Mouse (Mus musculus) midbrain, embryonic 14.5 days (tissue): Measurements from ENCODE around the gene Fkbp2. TPM values are rescaled to one million over a fixed set of nuclear protein-coding genes. Genes with fewer than 3 reads are reported as not detected.

Source experiments
- ATAC-seq: fragments of 200-750 bp; cut with Nextera tagmentation; 2 replicates; pipeline ENCODE4 v1.8.0; 2017; ENCODE audit warnings: moderate number of reproducible peaks, moderate library complexity; ENCODE audit not compliant: low FRiP score, low TSS enrichment
- DNase-seq: peaks from one replicate; pipeline ENCODE4 v3.0.0-alpha.2; 2015
- H3K27ac ChIP-seq: fragments of 300-500 bp; sonication (generic); replicated peaks from 2 replicates; pipeline ENCODE4 v1.5.1; 2014; ENCODE audit warnings: mild to moderate bottlenecking, low read depth, low read length, moderate library complexity
- H3K27me3 ChIP-seq: fragments of 300-500 bp; sonication (generic); 2 replicates; pipeline ENCODE4 v1.6.1; 2014; ENCODE audit warnings: low read length, control low read depth, mixed read lengths; ENCODE audit not compliant: control insufficient read depth, insufficient read depth
- H3K36me3 ChIP-seq: fragments of 300-500 bp; sonication (generic); 2 replicates; pipeline ENCODE4 v1.6.1; 2014; ENCODE audit warnings: low read length, control low read depth; ENCODE audit not compliant: control insufficient read depth, insufficient read depth
- H3K4me1 ChIP-seq: fragments of 300-500 bp; sonication (generic); 2 replicates; pipeline ENCODE4 v1.6.1; 2014; ENCODE audit warnings: mild to moderate bottlenecking, antibody characterized with exemption, low read length, control low read depth; ENCODE audit not compliant: control insufficient read depth, insufficient read depth
- H3K4me2 ChIP-seq: fragments of 300-500 bp; sonication (generic); 2 replicates; pipeline ENCODE4 v1.6.1; 2014; ENCODE audit warnings: mild to moderate bottlenecking, low read length, moderate library complexity
- H3K4me3 ChIP-seq: fragments of 300-500 bp; sonication (generic); replicated peaks from 2 replicates; pipeline ENCODE4 v1.5.1; 2014; ENCODE audit warnings: low read depth, low read length
- H3K9ac ChIP-seq: fragments of 300-500 bp; sonication (generic); replicated peaks from 2 replicates; pipeline ENCODE4 v1.6.1; 2014; ENCODE audit warnings: mild to moderate bottlenecking, low read length, moderate library complexity
- H3K9me3 ChIP-seq: fragments of 300-500 bp; sonication (generic); 2 replicates; pipeline ENCODE4 v1.6.1; 2016; ENCODE audit warnings: low read length, control low read depth, mixed read lengths; ENCODE audit not compliant: control insufficient read depth
- WGBS: fragments of 180-500 bp; shearing (Covaris S2); extraction: QIAGEN DNeasy Blood & Tissue Kit; methylation state at CpG from one replicate; pipeline ENCODE4 v1.1.7; 2014; 5-methylcytosine and 5-hydroxymethylcytosine counted together
- polyA plus RNA-seq: library from polyadenylated mRNA; unstranded; fragments of >200 nt; fragmentation: Nextera tagmentation; extraction: Ambion mirVana; gene quantifications from 2 replicates; pipeline ENCODE4 v1.2.1, GENCODE M21; 2014

Fkbp2 gene
- polyA plus RNA-seq, 1 experiment from 2014 or later = 73.8 TPM

- Histone ChIP-seq H3K36me3 (0 out of 2 replicates have a peak, but pooled peaks cover under 1% of the 10 kb centered on the region), H3K27me3 (no peaks in the 10 kb centered on the region), H3K4me2 (no peak overlapping the region), H3K27ac (no peak overlapping the region), H3K9me3 (no peaks in the 10 kb centered on the region), H3K4me1 (no peaks in the 10 kb centered on the region), H3K4me3 (no peak overlapping the region), H3K9ac (no peak overlapping the region)
- DNase-seq (no peak), ATAC-seq (no peak)
- 81% methylated on average over 4 of the region's 4 CpGs for WGBS
Measured at GRCm38 (mm10) chr19:7012426-7012825, 32.1 kb upstream of the Fkbp2 start.

GRCm38 (mm10) chr19:7006892-7007593, 26.7 kb upstream of the Fkbp2 start:
- H3K4me1 ChIP-seq = no peaks in the 10 kb centered on the region
- H3K9ac ChIP-seq = no peak overlapping the region
- H3K27ac ChIP-seq = no peak overlapping the region
- DNase-seq (no peak), ATAC-seq (no peak)
- H3K9me3 ChIP-seq = no peaks in the 10 kb centered on the region
- H3K4me2 ChIP-seq = no peak overlapping the region
- no peak overlapping the region for H3K4me3 ChIP-seq
- no peaks in the 10 kb centered on the region for H3K36me3 ChIP-seq
- 89% methylated on average over 9 of the region's 9 CpGs for WGBS
- H3K27me3 ChIP-seq = no peaks in the 10 kb centered on the region

DNA sequence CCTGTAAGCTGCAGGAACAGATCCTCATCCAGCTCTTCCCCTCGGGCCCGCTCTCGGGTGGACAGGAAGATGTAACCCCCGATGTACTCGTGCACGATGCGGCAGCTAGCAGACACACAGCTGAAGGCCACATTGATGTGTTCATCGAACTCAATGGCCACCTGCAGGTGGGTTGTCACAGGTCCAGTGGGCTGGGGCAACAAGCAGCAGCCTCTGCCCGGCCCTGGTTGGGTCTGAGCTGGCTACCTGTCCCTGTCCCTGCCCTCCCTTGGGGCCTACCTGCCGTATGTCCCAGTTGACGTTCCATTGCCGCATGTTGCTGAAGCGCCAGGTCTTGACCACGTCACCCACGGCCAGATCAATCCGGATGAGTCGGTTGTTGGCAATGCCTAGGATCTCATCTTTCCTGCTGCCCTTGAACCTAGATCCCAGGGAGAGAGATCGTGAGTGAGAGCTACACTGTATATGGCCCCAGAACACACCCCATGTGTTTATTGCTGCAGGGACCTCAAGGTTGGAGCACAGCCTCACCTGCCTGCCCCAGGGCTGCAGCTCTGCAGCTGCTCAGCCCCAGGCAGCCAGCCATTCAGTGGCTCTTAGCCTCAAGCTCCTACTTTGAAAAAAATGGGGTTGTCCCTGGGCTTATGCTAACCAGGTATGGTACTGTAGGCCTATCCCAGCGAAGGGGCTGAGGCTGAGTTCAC, 19.2 kb upstream of the Fkbp2 start:
- peaks cover 22% of the 10 kb centered on the region for H3K4me1 ChIP-seq
- 96% methylated on average over 19 of the region's 19 CpGs for WGBS
- H3K4me3 ChIP-seq = no peak overlapping the region
- H3K9ac ChIP-seq = no peak overlapping the region
- no peak overlapping the region for H3K4me2 ChIP-seq
- H3K9me3 ChIP-seq = no peaks in the 10 kb centered on the region
- H3K27ac ChIP-seq = no peak overlapping the region
- DNase-seq = no peak
- H3K36me3 ChIP-seq = peaks cover 22% of the 10 kb centered on the region
- ATAC-seq = no peak
- H3K27me3 ChIP-seq = no peaks in the 10 kb centered on the region

GRCm38 (mm10) chr19:6997721-6998290, 17.5 kb upstream of the Fkbp2 start:
- DNase-seq (no peak), ATAC-seq (no peak)
- Histone ChIP-seq H3K9ac (no peak overlapping the region), H3K27me3 (no peaks in the 10 kb centered on the region), H3K4me2 (no peak overlapping the region), H3K9me3 (no peaks in the 10 kb centered on the region), H3K27ac (no peak overlapping the region), H3K36me3 (peaks cover 22% of the 10 kb centered on the region), H3K4me3 (no peak overlapping the region), H3K4me1 (peaks cover 29% of the 10 kb centered on the region)
- 82% methylated on average over 9 of the region's 9 CpGs for WGBS

DNA sequence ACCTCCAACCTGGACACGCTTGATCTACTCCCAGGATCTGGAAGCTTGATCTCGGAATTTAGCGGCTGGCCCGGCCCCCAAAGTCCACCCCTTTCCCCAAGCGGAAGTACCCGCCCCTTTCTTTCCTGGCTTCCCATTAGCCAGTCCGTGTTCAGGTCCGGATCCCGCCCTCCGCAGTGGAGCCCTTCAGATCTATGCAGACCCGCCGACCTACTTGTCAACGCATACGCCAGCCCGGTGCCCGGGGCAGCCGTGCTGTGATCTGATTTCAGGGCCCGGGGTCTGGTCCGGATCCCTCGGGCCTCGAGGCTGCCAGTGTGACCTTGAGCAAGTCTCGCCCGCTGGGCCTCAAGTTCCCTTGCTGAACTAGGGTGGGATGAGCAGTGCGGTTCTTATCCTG, 15.7 kb upstream of the Fkbp2 start, which contains the start of the genes Nudt22 and Trpt1:
TSS of gene Nudt22 (minus strand) at position 112 of the 400 bp plus-strand sequence.
TSS of gene Trpt1 (plus strand) at position 126 of the 400 bp plus-strand sequence.
- H3K27me3 ChIP-seq = no peaks in the 10 kb centered on the region
- peaks cover 22% of the 10 kb centered on the region for H3K36me3 ChIP-seq
- no peaks in the 10 kb centered on the region for H3K9me3 ChIP-seq
- H3K4me3 ChIP-seq = peak within 1 kb of the TSS; percentile 63
- H3K4me2 ChIP-seq = peak within 1 kb of the TSS; percentile 87
- WGBS = under 1% methylated on average over 24 of the region's 24 CpGs
- ATAC-seq (peak; percentile 59), DNase-seq (peak; percentile 88)
- peaks cover 34% of the 10 kb centered on the region for H3K4me1 ChIP-seq
- H3K27ac ChIP-seq = peak within 1 kb of the TSS; percentile 67; the same call in 1 of the 2 replicates
- peak within 1 kb of the TSS; percentile 73 for H3K9ac ChIP-seq

GRCm38 (mm10) chr19:6995255-6995991, 15.1 kb upstream of the Fkbp2 start:
- WGBS = 48% methylated on average over 21 of the region's 21 CpGs
- Histone ChIP-seq H3K4me3 (peak overlapping the region; percentile 63), H3K36me3 (peaks cover 22% of the 10 kb centered on the region), H3K9me3 (no peaks in the 10 kb centered on the region), H3K27me3 (no peaks in the 10 kb centered on the region), H3K9ac (peak overlapping the region; percentile 73), H3K4me2 (peak overlapping the region; percentile 87), H3K27ac (0 out of 2 replicates have a peak overlapping the region, but pooled peaks have one; percentile 67), H3K4me1 (peaks cover 34% of the 10 kb centered on the region)
- ATAC-seq = no peak
- DNase-seq = no peak

- H3K27me3 ChIP-seq = no peaks in the 10 kb centered on the region
- ATAC-seq (no peak), DNase-seq (no peak)
- H3K9ac ChIP-seq = no peak overlapping the region
- H3K36me3 ChIP-seq = peaks cover 13% of the 10 kb centered on the region
- 85% methylated on average over 8 of the region's 8 CpGs for WGBS
- peak overlapping the region; percentile 87; the same call in 1 of the 2 replicates for H3K4me2 ChIP-seq
- no peak overlapping the region for H3K4me3 ChIP-seq
- no peaks in the 10 kb centered on the region for H3K9me3 ChIP-seq
- H3K27ac ChIP-seq = no peak overlapping the region
- H3K4me1 ChIP-seq = peaks cover 34% of the 10 kb centered on the region
Measured at GRCm38 (mm10) chr19:6994489-6994888, 14.2 kb upstream of the Fkbp2 start.

GRCm38 (mm10) chr19:6994002-6994401, 13.7 kb upstream of the Fkbp2 start:
- H3K36me3 ChIP-seq = peaks cover 8% of the 10 kb centered on the region
- H3K4me3 ChIP-seq = no peak overlapping the region
- H3K27ac ChIP-seq = no peak overlapping the region
- WGBS = 88% methylated on average over 8 of the region's 8 CpGs
- no peak for DNase-seq
- H3K4me2 ChIP-seq = no peak overlapping the region; the same call in 1 of the 2 replicates
- ATAC-seq = no peak
- H3K9me3 ChIP-seq = no peaks in the 10 kb centered on the region
- H3K4me1 ChIP-seq = peaks cover 34% of the 10 kb centered on the region
- H3K27me3 ChIP-seq = no peaks in the 10 kb centered on the region
- no peak overlapping the region for H3K9ac ChIP-seq
